Mouse (Mus musculus) heart, embryonic 14.5 days (tissue): ENCODE data around the gene Psmb9. TPM values are rescaled to one million over a fixed set of nuclear protein-coding genes. Genes with fewer than 3 reads are reported as not detected.

Source experiments
- ATAC-seq: fragments of 200-750 bp; cut with Nextera tagmentation; 2 replicates; pipeline ENCODE4 v1.8.0; 2017; ENCODE audit warnings: low read depth, moderate TSS enrichment; ENCODE audit not compliant: insufficient number of reproducible peaks, insufficient read depth, low FRiP score
- H3K27ac ChIP-seq, 2 experiments: fragments of 200-500 bp in 1 of 2; fragments of 300-500 bp in 1 of 2; sonication (generic) in 1 of 2; replicated peaks in 1 of 2; 2 replicates each; pipeline ENCODE4 v1.5.1; 2012 to 2014; ENCODE audit warnings: low read depth in 2 of 2, low read length in 2 of 2, control low read depth in 1 of 2, mild to moderate bottlenecking in 1 of 2, mixed read lengths in 1 of 2; ENCODE audit not compliant: control insufficient read depth in 1 of 2, insufficient read depth in 1 of 2
- H3K27me3 ChIP-seq: fragments of 300-500 bp; sonication (generic); 2 replicates; pipeline ENCODE4 v1.6.1; 2014; ENCODE audit warnings: mild to moderate bottlenecking, low read length, control low read depth; ENCODE audit not compliant: control insufficient read depth, insufficient read depth
- H3K36me3 ChIP-seq: fragments of 300-500 bp; sonication (generic); 2 replicates; pipeline ENCODE4 v1.6.1; 2014; ENCODE audit warnings: mild to moderate bottlenecking, control low read depth, low read length, mixed read lengths; ENCODE audit not compliant: control insufficient read depth, insufficient read depth
- H3K4me1 ChIP-seq, 2 experiments: fragments of 200-500 bp in 1 of 2; fragments of 300-500 bp in 1 of 2; sonication (generic) in 1 of 2; 2 replicates each; pipeline ENCODE4 v1.6.1; 2012 to 2014; ENCODE audit warnings: low read length in 2 of 2, control low read depth in 1 of 2, mixed read lengths in 1 of 2; ENCODE audit not compliant: control insufficient read depth in 2 of 2, insufficient read depth in 2 of 2
- H3K4me2 ChIP-seq: fragments of 300-500 bp; sonication (generic); 2 replicates; pipeline ENCODE4 v1.6.1; 2014; ENCODE audit warnings: mild to moderate bottlenecking, low read length
- H3K4me3 ChIP-seq, 2 experiments: fragments of 200-500 bp in 1 of 2; fragments of 300-500 bp in 1 of 2; sonication (generic) in 1 of 2; 2 replicates each; pipeline ENCODE4 v1.5.1; 2012 to 2014; ENCODE audit warnings: low read length in 2 of 2, mild to moderate bottlenecking in 2 of 2, control low read depth in 1 of 2, low read depth in 1 of 2, moderate library complexity in 1 of 2; ENCODE audit not compliant: control insufficient read depth in 1 of 2, insufficient read depth in 1 of 2
- H3K9ac ChIP-seq: fragments of 300-500 bp; sonication (generic); 2 replicates; pipeline ENCODE4 v1.6.1; 2014; ENCODE audit warnings: mild to moderate bottlenecking, low read length
- H3K9me3 ChIP-seq: fragments of 300-500 bp; sonication (generic); 2 replicates; pipeline ENCODE4 v1.6.1; 2016; ENCODE audit warnings: low read length, control low read depth; ENCODE audit not compliant: control insufficient read depth
- WGBS: fragments of 180-500 bp; shearing (Covaris S2); extraction: QIAGEN DNeasy Blood & Tissue Kit; methylation state at CpG from one replicate; pipeline ENCODE4 v1.1.7; 2014; 5-methylcytosine and 5-hydroxymethylcytosine counted together
- polyA plus RNA-seq: library from polyadenylated mRNA; unstranded; fragments of >200 nt; fragmentation: Nextera tagmentation; extraction: Ambion mirVana; gene quantifications from 2 replicates; pipeline ENCODE4 v1.2.1, GENCODE M21; 2014

Gene Psmb9
- polyA plus RNA-seq, 1 experiment from 2014 or later, result 1.7 TPM

DNA sequence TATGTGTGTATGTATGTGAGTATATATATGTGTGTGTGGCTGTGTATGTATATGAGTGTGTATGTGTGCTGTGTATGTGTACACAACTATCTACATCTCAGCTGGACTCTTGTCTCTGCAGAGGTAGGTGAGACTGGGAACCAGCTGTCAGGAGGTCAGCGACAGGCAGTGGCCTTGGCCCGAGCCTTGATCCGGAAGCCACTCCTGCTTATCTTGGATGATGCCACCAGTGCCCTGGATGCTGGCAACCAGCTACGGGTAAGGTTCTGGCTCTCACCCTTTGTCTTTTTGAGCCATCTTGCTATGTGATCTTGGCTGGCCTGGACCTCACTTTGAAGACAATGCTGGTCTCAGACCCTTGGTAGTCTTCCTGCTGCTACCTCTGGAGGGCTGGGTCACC lies 7.2 kb upstream of the Psmb9 start:
- Histone ChIP-seq H3K9me3 (no peaks in the 10 kb centered on the region), H3K27me3 (peaks cover 98% of the 10 kb centered on the region), H3K36me3 (no peaks in the 10 kb centered on the region), H3K4me2 (no peak overlapping the region), H3K4me1 (peaks cover 4 to 16% of the 10 kb centered on the region in 2 experiments; a peak in 3 of 4 replicates), H3K27ac (no peak overlapping the region), H3K4me3 (no peak overlapping the region), H3K9ac (no peak overlapping the region)
- ATAC-seq, result no peak
- WGBS, result 66% methylated on average over 4 of the region's 4 CpGs

DNA sequence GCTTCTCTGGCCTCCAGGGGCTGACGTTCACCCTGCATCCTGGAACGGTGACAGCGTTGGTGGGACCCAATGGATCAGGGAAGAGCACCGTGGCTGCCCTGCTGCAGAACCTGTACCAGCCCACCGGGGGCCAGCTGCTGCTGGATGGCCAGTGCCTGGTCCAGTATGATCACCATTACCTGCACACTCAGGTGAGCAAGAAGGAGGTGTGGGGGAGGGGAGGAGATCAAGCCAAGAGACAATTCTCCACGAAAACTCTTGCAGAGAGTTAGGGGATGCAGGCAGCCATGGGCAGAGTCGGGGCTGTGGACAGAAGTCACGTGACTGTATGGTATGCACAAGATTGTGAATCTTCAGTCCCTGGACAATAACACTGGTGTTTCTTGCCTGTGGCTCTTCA lies 5.9 kb upstream of the Psmb9 start:
- no peak overlapping the region for H3K4me2 ChIP-seq
- 39% methylated on average over 8 of the region's 8 CpGs for WGBS
- H3K4me1 ChIP-seq, result peaks cover 4 to 16% of the 10 kb centered on the region in 2 experiments; a peak in 3 of 4 replicates
- no peak for ATAC-seq
- no peak overlapping the region for H3K4me3 ChIP-seq
- H3K27ac ChIP-seq, result no peak overlapping the region
- peaks cover 98% of the 10 kb centered on the region for H3K27me3 ChIP-seq
- no peak overlapping the region for H3K9ac ChIP-seq
- H3K9me3 ChIP-seq, result no peaks in the 10 kb centered on the region
- no peaks in the 10 kb centered on the region for H3K36me3 ChIP-seq

DNA sequence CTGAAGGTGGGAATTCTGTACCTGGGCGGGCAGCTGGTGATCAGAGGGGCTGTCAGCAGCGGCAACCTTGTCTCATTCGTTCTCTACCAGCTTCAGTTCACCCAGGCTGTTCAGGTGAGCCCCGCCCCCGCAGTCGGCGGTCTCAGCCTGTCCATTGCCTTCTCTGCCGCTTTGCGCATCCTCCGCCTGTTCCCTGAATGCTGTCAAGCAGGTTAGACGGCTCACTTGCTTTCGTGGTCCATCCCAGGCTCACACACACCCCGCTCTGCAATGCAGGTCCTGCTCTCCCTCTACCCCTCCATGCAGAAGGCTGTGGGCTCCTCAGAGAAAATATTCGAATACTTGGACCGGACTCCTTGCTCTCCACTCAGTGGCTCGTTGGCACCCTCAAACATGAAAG lies 5.3 kb upstream of the Psmb9 start:
- ATAC-seq, result no peak
- no peaks in the 10 kb centered on the region for H3K36me3 ChIP-seq
- H3K9ac ChIP-seq, result no peak overlapping the region
- H3K4me2 ChIP-seq, result no peak overlapping the region
- H3K4me1 ChIP-seq, result peaks cover 7 to 14% of the 10 kb centered on the region in 2 experiments; a peak in 3 of 4 replicates
- H3K9me3 ChIP-seq, result no peaks in the 10 kb centered on the region
- H3K27ac ChIP-seq, result no peak overlapping the region
- no peak overlapping the region for H3K4me3 ChIP-seq
- 20% methylated on average over 16 of the region's 16 CpGs for WGBS
- peaks cover 91% of the 10 kb centered on the region for H3K27me3 ChIP-seq

DNA sequence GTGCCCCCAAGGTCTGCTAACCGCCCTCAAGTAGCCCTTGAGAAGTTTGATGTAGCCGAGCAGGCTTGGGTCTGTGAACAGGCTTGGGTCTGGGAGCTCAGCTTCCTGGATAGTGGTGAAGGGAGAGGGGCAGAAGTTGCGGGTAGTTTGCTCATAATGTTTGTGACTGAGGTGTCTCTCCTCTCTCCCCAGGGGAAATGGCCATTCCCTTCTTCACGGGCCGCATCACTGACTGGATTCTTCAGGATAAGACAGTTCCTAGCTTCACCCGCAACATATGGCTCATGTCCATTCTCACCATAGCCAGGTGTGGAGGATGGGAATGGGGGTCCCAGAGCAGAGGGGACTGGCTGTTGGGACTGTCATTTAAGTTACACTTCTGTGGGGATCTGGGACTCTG lies 1.4 kb upstream of the Psmb9 start:
- Histone ChIP-seq H3K4me2 (no peak overlapping the region), H3K4me3 (no peak overlapping the region), H3K27ac (no peak overlapping the region), H3K9me3 (no peaks in the 10 kb centered on the region), H3K36me3 (no peaks in the 10 kb centered on the region), H3K27me3 (peaks cover 81% of the 10 kb centered on the region), H3K9ac (no peak overlapping the region), H3K4me1 (peaks cover 8 to 10% of the 10 kb centered on the region in 2 experiments; a peak in 3 of 4 replicates)
- WGBS, result 62% methylated on average over 6 of the region's 6 CpGs
- no peak for ATAC-seq

DNA sequence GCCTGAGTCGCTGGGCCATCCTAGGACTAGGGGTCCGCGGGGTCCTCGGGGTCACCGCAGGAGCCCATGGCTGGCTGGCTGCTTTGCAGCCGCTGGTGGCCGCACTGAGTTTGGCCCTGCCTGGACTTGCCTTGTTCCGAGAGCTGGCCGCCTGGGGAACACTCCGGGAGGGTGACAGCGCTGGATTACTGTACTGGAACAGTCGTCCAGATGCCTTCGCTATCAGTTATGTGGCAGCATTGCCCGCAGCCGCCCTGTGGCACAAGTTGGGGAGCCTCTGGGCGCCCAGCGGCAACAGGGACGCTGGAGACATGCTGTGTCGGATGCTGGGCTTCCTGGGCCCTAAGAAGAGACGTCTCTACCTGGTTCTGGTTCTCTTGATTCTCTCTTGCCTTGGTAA lies 446 bp upstream of the Psmb9 start:
- H3K27me3 ChIP-seq, result peaks cover 81% of the 10 kb centered on the region
- H3K9me3 ChIP-seq, result no peaks in the 10 kb centered on the region
- H3K36me3 ChIP-seq, result no peaks in the 10 kb centered on the region
- no peak for ATAC-seq
- WGBS, result 2% methylated on average over 20 of the region's 20 CpGs
- H3K4me2 ChIP-seq, result peak overlapping the region; percentile 92
- H3K4me1 ChIP-seq, result peaks cover 8 to 10% of the 10 kb centered on the region in 2 experiments; a peak in 3 of 4 replicates
- peak overlapping the region; percentile 56 to 61 for H3K4me3 ChIP-seq
- H3K27ac ChIP-seq, result no peak overlapping the region; a peak in 1 of 4 replicates
- peak overlapping the region; percentile 67 for H3K9ac ChIP-seq

DNA sequence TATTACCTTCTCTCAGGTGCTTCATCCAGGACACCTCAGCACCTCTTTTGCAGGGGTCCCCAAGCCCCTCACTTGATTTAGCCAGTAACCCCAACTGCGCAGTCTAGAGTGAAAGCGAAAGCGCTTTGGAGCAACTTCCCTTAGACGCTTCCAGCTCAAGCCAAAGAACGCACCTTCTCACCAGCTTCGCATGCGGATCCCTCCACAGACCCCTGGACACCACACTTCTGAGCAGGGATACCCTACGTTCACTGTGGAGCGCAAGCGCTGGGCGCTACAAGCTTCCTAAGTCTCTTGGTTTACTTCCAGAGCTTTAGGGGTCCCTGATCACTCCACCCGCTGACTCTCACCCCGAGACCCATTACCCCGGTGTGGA lies 691 bp downstream of the Psmb9 start:
- Histone ChIP-seq H3K4me2 (peak overlapping the region; percentile 92), H3K27me3 (peaks cover 78% of the 10 kb centered on the region), H3K4me3 (peak overlapping the region; percentile 56 to 61), H3K9me3 (no peaks in the 10 kb centered on the region), H3K9ac (peak overlapping the region; percentile 67), H3K36me3 (no peaks in the 10 kb centered on the region), H3K4me1 (peaks cover 8 to 10% of the 10 kb centered on the region in 2 experiments; a peak in 3 of 4 replicates), H3K27ac (no peak overlapping the region)
- no peak for ATAC-seq
- WGBS, result 6% methylated on average over 14 of the region's 14 CpGs

DNA sequence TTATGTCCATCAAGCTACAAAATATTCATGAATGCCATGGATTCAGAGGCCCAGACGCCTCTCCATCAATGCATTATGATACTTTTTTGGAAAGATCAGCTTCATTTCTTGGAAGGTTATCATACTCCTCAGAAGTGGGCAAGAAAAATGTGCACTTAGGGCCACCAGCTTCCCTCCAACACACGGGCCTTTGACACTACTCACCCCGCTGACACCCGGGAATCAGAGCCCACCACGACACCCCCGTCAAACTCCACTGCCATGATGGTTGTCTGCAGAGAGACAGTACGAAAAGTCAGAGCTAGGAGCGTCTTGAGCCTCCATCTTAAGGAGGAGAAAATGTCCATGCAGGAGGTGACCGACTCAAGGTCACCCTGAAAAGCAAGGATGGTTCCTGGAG lies 2.0 kb downstream of the Psmb9 start:
- Histone ChIP-seq H3K27ac (no peak overlapping the region), H3K27me3 (peaks cover 64% of the 10 kb centered on the region), H3K4me1 (peaks cover 8 to 10% of the 10 kb centered on the region in 2 experiments; a peak in 3 of 4 replicates), H3K9ac (no peak overlapping the region), H3K36me3 (no peaks in the 10 kb centered on the region), H3K9me3 (no peaks in the 10 kb centered on the region), H3K4me2 (no peak overlapping the region), H3K4me3 (no peak overlapping the region)
- 84% methylated on average over 9 of the region's 9 CpGs for WGBS
- ATAC-seq, result no peak

DNA sequence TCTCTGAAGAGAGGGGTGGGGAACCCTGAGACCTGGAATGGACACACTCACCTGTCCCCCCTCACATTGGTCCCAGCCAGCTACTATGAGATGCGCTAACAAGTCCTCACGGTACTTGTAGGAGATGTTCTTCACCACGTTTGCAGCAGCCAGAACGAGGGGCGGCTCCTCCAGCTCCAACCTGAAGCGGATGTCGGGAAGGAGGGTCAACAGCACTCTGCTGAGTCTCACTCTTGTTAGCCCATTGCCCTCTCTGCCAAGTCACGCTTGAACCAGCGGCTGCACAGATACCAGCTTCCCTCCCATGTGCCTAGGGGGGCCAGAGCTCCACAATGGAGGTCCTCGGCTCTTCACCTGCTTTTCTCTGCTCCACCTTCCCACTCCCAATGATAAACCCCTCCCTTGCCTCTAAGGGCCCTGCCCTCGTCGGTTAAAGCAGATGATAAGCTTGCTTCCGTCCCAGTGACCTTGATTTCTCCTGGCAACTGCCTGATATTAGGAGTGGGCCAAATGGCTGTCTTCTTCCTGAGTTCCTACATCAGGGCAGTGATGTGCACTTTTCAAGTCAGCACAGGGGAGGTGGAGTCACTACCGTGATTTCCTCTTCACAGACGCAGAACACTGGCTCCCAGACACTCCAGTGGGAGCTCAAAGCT lies 3.9 kb downstream of the Psmb9 start:
- H3K4me2 ChIP-seq, result no peak overlapping the region
- H3K27ac ChIP-seq, result no peak overlapping the region
- ATAC-seq, result no peak
- H3K36me3 ChIP-seq, result no peaks in the 10 kb centered on the region
- H3K9ac ChIP-seq, result no peak overlapping the region
- H3K4me3 ChIP-seq, result no peak overlapping the region
- WGBS, result 61% methylated on average over 15 of the region's 15 CpGs
- peaks cover 46% of the 10 kb centered on the region for H3K27me3 ChIP-seq
- peaks cover 8 to 10% of the 10 kb centered on the region in 2 experiments; a peak in 3 of 4 replicates for H3K4me1 ChIP-seq
- no peaks in the 10 kb centered on the region for H3K9me3 ChIP-seq
